Mouse (Mus musculus): ENCODE results near the gene Clec18a. TPM values are rescaled to one million over a fixed set of nuclear protein-coding genes. Genes with fewer than 3 reads are reported as not detected.
"Not testable (repeated sequence)": the region's sequence is repeated elsewhere in the genome, so short reads cannot be mapped to it uniquely, and the experiment has no call there.

Gene Clec18a
- total RNA-seq, 1 experiment from 2014 or later = not detected

DNA sequence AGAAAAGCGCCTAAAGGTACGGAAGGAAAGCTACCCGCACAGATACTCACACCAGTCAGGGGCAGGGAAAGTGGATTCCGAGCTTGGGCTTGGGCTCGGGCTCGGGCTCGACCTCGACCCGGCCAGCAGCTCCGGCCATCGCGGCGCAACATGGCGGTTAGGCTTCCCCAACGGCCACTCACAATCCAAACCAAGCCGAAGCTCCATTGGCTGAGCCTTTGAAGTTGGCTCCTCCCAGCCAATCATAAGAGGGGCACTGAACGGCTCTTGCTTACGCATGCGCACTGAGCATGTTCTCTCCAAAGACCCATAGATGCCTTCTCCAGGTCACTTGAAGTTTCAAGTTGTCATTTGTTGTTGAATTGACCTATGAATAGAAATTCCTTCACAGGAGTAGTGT lies 60.7 kb downstream of the Clec18a start, which contains the start of gene Ddx19b:
TSS of gene Ddx19b (minus strand) at position 180 of the 400 bp plus-strand sequence.
- ATAC-seq (replicated peaks in 1 of 2; ENCODE audit: insufficient read depth in 1 of 2, low FRiP score in 2 of 2, low TSS enrichment in 1 of 2, low read depth in 1 of 2, poor library complexity in 2 of 2, severe bottlenecking in 2 of 2) = no peak

DNA sequence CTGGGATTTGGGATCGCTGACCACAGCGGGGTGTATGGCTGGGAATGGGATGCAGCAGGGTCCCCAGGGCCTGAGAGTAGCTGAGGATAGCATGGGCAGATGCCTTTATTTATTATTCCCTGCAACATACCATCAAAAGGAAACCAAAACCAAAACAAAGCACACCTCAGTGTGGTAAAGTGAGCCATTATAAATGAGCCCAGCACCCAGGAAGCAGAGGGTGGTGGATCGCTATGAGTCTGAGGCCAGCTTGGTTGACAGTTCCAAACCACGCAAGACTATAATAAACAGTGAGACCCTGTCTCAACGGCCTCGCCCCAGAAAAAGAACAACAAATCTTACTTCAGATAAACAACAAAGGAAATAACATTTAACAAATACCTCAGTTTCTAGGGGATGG lies 62.2 kb downstream of the Clec18a start:
- no peak for ATAC-seq (replicated peaks in 1 of 2; ENCODE audit: insufficient read depth in 1 of 2, low FRiP score in 2 of 2, low TSS enrichment in 1 of 2, low read depth in 1 of 2, poor library complexity in 2 of 2, severe bottlenecking in 2 of 2)

DNA sequence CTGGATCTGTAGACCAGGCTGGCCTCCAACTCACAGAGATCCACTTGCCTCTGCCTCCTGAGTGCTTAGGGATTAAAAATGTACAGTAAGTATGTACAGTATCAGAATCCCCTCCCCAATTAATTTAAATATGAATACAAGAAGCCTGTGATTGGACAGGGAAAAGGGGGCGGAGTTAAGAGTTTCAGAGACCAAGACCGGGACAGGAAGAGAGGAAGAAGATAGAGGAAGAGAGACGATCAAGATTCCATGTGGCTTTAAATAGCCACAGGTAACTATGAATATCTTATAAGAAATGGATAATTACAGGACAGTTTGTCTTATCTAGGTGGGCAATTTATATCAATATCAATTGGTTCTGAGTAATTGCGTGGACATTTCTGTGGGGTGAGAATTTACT lies 62.6 kb downstream of the Clec18a start:
- no peak for ATAC-seq (replicated peaks in 1 of 2; ENCODE audit: insufficient read depth in 1 of 2, low FRiP score in 2 of 2, low TSS enrichment in 1 of 2, low read depth in 1 of 2, poor library complexity in 2 of 2, severe bottlenecking in 2 of 2)

DNA sequence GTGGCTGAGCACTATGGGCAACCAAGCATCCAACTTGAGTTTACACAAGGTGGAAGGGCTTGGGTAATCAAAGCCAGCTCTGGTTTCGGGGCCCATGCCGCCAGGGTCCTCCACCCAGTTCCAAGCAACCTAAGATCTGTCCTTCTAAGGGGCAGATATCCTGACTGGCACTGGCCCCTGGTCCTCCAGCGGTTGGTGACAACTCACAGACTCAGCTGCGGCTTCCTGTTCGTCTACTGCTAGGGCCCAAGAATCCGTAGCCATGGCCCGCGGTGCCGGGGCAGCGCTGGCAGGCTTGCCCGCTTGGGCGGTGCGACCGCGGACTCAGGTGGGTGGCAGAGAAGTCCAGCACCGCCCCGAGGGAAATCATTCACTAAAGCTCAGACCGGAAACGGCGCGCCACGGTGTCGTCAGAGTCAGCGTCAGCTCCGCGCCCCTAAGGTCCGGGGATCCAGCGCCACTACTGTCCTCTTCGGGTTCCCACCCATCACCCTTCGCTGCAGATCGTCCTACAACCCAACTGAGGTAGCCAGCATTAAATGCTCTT lies 64.8 kb downstream of the Clec18a start:
- ATAC-seq (replicated peaks in 1 of 2; ENCODE audit: insufficient read depth in 1 of 2, low FRiP score in 2 of 2, low TSS enrichment in 1 of 2, low read depth in 1 of 2, poor library complexity in 2 of 2, severe bottlenecking in 2 of 2) = peak; percentile 97 to 98

DNA sequence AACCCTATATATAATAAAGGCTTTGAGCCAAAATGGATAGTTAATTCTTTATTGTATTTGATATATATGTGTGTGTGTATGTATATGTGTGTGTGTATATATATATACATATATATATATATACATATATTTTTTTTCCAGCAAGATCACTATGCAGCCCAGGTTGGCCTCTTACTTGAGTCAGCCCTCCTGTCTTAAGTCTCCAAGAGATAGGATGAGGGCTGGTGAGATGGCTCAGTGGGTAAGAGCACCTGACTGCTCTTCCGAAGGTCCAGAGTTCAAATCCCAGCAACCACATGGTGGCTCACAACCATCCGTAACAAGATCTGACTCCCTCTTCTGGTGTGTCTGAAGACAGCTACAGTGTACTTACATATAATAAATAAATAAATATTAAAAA lies 65.6 kb downstream of the Clec18a start:
- not testable (repeated sequence) for ATAC-seq (replicated peaks in 1 of 2; ENCODE audit: insufficient read depth in 1 of 2, low FRiP score in 2 of 2, low TSS enrichment in 1 of 2, low read depth in 1 of 2, poor library complexity in 2 of 2, severe bottlenecking in 2 of 2)

DNA sequence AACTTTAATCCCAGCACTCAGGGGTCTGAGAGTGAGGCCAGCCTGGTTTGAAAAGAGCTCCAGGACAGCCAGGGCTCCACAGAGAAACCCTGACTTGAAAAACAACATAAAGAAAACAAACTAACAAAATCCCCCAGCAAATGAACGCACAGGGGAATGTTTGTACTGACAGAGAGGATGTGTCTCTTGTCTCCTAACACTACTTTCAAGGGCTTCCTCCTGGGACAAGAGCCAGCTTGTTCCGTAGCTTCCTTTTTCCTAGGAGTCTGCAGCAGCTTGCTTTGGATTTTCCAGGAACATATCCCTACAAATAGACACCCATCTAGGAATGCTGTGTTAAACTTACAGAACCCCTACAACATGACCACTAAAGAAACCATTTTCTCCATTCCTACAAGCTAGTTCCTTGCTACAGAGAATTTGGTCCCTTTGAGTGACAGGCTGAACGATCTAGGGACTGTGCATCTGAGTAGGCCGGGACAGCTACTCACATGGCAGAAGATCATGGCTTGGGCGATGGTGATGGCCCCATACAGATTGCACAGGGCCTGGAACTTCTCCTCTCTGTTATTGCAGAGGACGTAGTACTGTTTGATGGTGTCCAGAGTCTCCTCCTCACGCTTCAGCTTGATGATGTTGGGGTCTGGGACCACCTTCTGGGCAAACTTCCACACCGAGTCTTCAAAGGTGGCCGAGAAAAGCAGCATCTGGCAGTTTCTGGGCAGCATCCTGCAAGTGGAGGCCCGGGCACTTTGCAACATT lies 81.8 kb downstream of the Clec18a start:
- ATAC-seq (replicated peaks in 1 of 2; ENCODE audit: insufficient read depth in 1 of 2, low FRiP score in 2 of 2, low TSS enrichment in 1 of 2, low read depth in 1 of 2, poor library complexity in 2 of 2, severe bottlenecking in 2 of 2) = not testable (repeated sequence)

Other genes with a start within 250 kb of the Clec18a start
- 28.0 and 31.5 TPM in 2 replicates for gene Cog4, start 245.8 kb downstream of the Clec18a start, total RNA-seq (2017)
- gene Sf3b3, start 245.6 kb downstream of the Clec18a start, total RNA-seq (2017) = 184 and 205 TPM in 2 replicates
- gene Fuk, start 189.9 kb downstream of the Clec18a start, total RNA-seq (2017) = 3.3 and 5.6 TPM in 2 replicates
- 7.1 and 12.3 TPM in 2 replicates for gene St3gal2, start 172.5 kb downstream of the Clec18a start, total RNA-seq (2017)
- 33.8 and 45.6 TPM in 2 replicates for gene Ddx19a, start 94.6 kb downstream of the Clec18a start, total RNA-seq (2017)
- gene Ddx19b, start 60.7 kb downstream of the Clec18a start, total RNA-seq (2017) = 15.7 and 17.2 TPM in 2 replicates
- gene Aars, start 59.3 kb downstream of the Clec18a start, total RNA-seq (2017) = 33.8 and 35.0 TPM in 2 replicates
- gene Exosc6, start 36.1 kb downstream of the Clec18a start, total RNA-seq (2017) = 20.1 and 25.7 TPM in 2 replicates
- gene Pdpr, start 2.2 kb upstream of the Clec18a start, total RNA-seq (2017) = 19.0 and 27.2 TPM in 2 replicates
- gene Glg1, start 166.8 kb upstream of the Clec18a start, total RNA-seq (2017) = 50.0 and 52.4 TPM in 2 replicates
- 55.8 and 56.8 TPM in 2 replicates for gene Rfwd3, start 207.8 kb upstream of the Clec18a start, total RNA-seq (2017)
- gene Mlkl, start 245.8 kb upstream of the Clec18a start, total RNA-seq (2017) = 49.0 and 49.4 TPM in 2 replicates